Mouse (Mus musculus): Measurements from ENCODE around the gene Lingo3.

The Lingo3 gene

GRCm38 (mm10) chr10:80818599-80819281 is 25.1 kb downstream of the Lingo3 start:
- ChIA-PET CTCF (interaction anchor here (0.6 to 3.2 kb wide), 22 partner anchors 9 to 177 kb away, joined by 3 to 19 read pairs (median 5); partner anchors contain the start of gene Amh (in 1 of the 4)), POLR2A (interaction anchor here in 3 of 4 experiments (0.6 to 4.3 kb wide), 18 partner anchors 9 to 142 kb away, joined by 3 to 24 read pairs (median 4); partner anchors contain the start of genes Amh (in 1 of the 3) and Tmprss9 (in 1 of the 3))

DNA sequence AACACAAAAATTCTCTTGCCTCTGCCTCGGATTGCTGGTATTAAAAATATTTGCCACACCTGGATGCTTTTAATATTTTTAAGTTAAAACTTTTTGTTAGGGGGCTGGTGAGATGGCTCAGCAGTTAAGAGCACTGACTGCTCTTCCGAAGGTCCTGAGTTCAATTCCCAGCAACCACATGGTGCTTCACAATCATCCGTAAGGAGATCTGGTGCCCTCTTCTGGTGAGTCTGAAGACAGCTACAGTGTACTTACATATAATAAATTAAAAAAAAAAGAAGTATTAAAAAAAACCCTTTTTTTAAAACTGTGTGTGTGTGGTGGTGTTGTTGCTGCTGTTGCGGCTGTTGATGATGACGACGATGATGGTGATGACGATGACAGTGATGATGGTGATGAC is 25.9 kb downstream of the Lingo3 start:
- ChIA-PET POLR2A (interaction anchor here in 3 of 4 experiments (0.6 to 4.3 kb wide), 17 partner anchors 9 to 561 kb away, joined by 3 to 24 read pairs (median 4); partner anchors contain the start of genes Amh (in 1 of the 3) and Tmprss9 (in 1 of the 3)), CTCF (interaction anchor here (0.6 to 3.2 kb wide), 20 partner anchors 9 to 177 kb away, joined by 3 to 19 read pairs (median 5); no protein-coding TSS in a partner anchor)

DNA sequence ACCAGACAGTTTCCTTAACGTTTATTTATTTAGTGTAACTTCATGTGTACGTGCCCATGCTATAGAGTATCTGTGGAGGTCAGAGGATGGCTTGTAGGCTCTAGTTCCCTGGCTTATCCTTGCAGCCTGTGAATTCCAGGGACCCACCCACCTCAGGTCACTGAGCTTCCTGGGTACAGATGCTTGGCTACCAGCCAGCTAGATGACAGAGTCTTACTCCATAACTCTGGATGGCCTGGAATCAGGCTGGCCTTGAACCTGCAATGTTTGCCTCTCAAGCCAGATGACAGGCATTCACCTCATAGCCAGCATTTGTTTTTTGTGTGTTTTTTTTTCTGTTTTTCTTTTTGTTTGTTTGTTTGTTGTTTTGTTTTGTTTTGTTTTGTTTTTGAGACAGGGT is 26.7 kb downstream of the Lingo3 start:
- ChIA-PET POLR2A (interaction anchor here in 2 of 4 experiments (0.6 to 4.3 kb wide), 10 partner anchors 8 to 300 kb away, joined by 3 to 24 read pairs (median 4); partner anchors contain the start of genes Amh (in 1 of the 2) and Lingo3 (in 1 of the 2)), CTCF (interaction anchor here in 3 of 4 experiments (0.6 to 3.2 kb wide), 9 partner anchors 11 to 70 kb away, joined by 3 to 19 read pairs (median 4); no protein-coding TSS in a partner anchor)

DNA sequence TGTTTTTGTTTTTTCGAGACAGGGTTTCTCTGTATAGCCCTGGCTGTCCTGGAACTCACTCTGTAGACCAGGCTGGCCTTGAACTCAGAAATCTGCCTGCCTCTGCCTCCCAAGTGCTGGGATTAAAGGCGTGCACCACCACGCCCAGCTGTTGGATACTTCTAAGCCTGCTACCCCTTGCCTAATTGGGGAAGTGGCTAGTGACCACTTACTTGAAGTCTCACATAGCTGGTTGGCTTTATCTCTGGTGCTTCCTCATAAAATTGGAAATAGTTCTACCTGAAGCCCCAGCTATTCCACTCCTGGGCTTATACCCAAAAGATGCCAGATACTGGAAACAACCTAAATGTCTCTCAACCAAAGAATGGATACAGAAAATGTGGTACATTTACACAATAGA is 27.5 kb downstream of the Lingo3 start:
- ChIA-PET POLR2A (interaction anchor here in 3 of 4 experiments (0.6 to 4.3 kb wide), 9 partner anchors 9 to 299 kb away, joined by 3 to 24 read pairs (median 4); partner anchors contain the start of gene Amh (in 1 of the 3)), CTCF (interaction anchor here in 3 of 4 experiments (0.9 to 3.1 kb wide), 4 partner anchors 42 to 69 kb away, joined by 3 to 17 read pairs (median 4); no protein-coding TSS in a partner anchor)

DNA sequence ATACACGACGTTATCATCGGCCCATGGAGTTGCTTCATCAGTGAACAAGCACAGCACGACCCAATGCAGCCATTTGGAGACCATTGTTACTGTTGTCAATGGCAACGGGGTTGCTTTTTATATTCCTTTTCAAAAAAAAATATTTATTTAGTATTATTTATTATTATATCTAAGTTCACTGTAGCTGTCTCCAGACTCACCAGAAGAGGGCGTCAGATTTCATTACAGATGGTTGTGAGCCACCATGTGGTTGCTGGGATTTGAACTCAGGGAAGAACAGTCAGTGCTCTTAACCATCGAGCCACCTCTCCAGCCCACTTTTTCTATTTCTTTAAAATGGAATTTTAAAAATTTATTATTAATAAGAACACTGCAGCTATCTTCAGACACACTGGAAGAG is 29.0 kb downstream of the Lingo3 start:
- ChIA-PET POLR2A (interaction anchor here in 3 of 4 experiments (0.6 to 1.6 kb wide), 8 partner anchors 9 to 347 kb away, joined by 3 to 5 read pairs (median 3); partner anchors contain the start of genes Amh (in 1 of the 3), Gadd45b (in 1 of the 3), Plekhj1 (in 1 of the 3) and Sf3a2 (in 1 of the 3)), CTCF (interaction anchor here in 2 of 4 experiments (0.8 to 1.7 kb wide), 6 partner anchors 9 to 67 kb away, joined by 3 to 8 read pairs (median 4); no protein-coding TSS in a partner anchor)

- ChIA-PET CTCF (interaction anchor here in 2 of 4 experiments (1.3 to 1.7 kb wide), 3 partner anchors 8 to 68 kb away, joined by 3 to 8 read pairs (median 8); no protein-coding TSS in a partner anchor), POLR2A (interaction anchor here in 2 of 4 experiments (0.7 to 9.2 kb wide), 5 partner anchors 15 to 31 kb away, joined by 3 to 99 read pairs (median 3); partner anchors contain the start of genes Plekhj1 (in 1 of the 2) and Sf3a2 (in 1 of the 2))
These were observed 30.5 kb downstream of the Lingo3 start, which contains the start of gene Jsrp1 for GRCm38 (mm10) chr10:80813366-80813765. Jsrp1 (minus strand) TSS chr10:80813498.

- CTCF ChIA-PET = interaction anchor here in 2 of 4 experiments (1.3 to 1.5 kb wide), 2 partner anchors 68 to 69 kb away, joined by 3 to 8 read pairs; no protein-coding TSS in a partner anchor
- POLR2A ChIA-PET = interaction anchor here in 2 of 4 experiments (1.2 to 9.2 kb wide), 3 partner anchors 17 to 30 kb away, joined by 3 to 99 read pairs (median 4); no protein-coding TSS in a partner anchor
These were observed 31.3 kb downstream of the Lingo3 start for GRCm38 (mm10) chr10:80812391-80813041.

DNA sequence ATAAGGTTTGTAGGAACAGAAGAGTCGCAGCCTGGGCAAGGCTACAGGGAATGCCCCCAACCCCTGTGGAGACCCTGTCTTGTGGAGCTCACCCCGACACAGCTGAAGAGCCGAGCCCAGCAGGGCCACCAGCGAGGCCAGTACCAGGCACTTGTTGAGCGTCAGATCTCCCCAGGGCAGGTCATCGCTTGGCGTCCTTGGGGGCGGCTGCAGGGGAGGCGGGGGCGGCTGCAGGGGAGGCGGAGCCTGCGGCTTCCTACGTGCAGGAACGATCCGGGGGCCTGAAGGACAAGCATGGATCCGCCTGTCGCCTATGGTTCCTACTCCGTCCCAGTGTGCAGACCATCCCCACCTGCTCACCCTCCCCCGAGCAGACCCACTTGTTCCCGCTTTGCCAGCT is 33.8 kb downstream of the Lingo3 start:
- CTCF ChIA-PET = interaction anchor here (0.6 to 8.6 kb wide), 14 partner anchors 11 to 1793 kb away, joined by 3 to 142 read pairs (median 4); partner anchors contain the start of gene Gng7 (in 1 of the 4)
- POLR2A ChIA-PET = interaction anchor here (0.5 to 9.2 kb wide), 43 partner anchors 9 to 761 kb away, joined by 3 to 99 read pairs (median 5); partner anchors contain the start of genes Ap3d1 (in 1 of the 4), Csnk1g2 (in 1 of the 4), Gadd45b (in 1 of the 4) and Mknk2 (in 1 of the 4)

- ChIA-PET POLR2A (interaction anchor here (0.6 to 9.2 kb wide), 47 partner anchors 8 to 562 kb away, joined by 3 to 99 read pairs (median 5); partner anchors contain the start of genes Plekhj1 (in 2 of the 4), Ap3d1 (in 1 of the 4), Gadd45b (in 1 of the 4) and Mknk2 (in 1 of the 4)), CTCF (interaction anchor here in 3 of 4 experiments (0.6 to 8.6 kb wide), 13 partner anchors 9 to 1794 kb away, joined by 3 to 142 read pairs (median 4); partner anchors contain the start of genes Abhd17a (in 1 of the 3) and Tmprss9 (in 1 of the 3))
These were observed 34.7 kb downstream of the Lingo3 start for GRCm38 (mm10) chr10:80808985-80809632.

GRCm38 (mm10) chr10:80808099-80808984 is 35.5 kb downstream of the Lingo3 start:
- POLR2A ChIA-PET = interaction anchor here (0.6 to 9.2 kb wide), 42 partner anchors 8 to 516 kb away, joined by 3 to 99 read pairs (median 6); partner anchors contain the start of genes Plekhj1 (in 2 of the 4), Ap3d1 (in 1 of the 4), Csnk1g2 (in 1 of the 4) and Gadd45b (in 1 of the 4)

DNA sequence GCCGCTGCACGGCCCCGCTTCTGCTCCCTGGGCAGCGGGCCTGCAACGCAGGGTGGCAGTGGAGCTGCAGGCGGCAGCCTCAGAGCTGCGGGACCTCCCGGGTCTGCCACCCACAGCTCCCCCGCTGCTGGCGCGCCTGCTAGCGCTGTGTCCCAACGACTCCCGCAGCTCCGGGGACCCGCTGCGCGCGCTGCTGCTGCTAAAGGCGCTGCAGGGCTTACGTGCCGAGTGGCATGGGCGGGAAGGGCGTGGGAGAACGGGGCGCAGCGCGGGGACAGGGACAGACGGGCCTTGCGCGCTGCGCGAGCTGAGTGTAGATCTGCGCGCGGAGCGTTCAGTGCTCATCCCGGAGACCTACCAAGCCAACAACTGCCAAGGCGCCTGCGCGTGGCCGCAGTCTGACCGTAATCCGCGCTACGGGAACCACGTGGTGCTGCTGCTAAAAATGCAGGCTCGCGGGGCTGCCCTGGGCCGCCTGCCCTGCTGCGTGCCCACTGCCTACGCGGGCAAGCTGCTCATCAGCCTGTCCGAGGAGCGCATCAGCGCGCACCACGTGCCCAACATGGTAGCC is 36.7 kb downstream of the Lingo3 start:
- CTCF ChIA-PET = interaction anchor here in 3 of 4 experiments (0.6 to 8.6 kb wide), 35 partner anchors 11 to 696 kb away, joined by 3 to 142 read pairs (median 5); partner anchors contain the start of genes Lmnb2 (in 1 of the 3) and Timm13 (in 1 of the 3)
- POLR2A ChIA-PET = interaction anchor here (0.6 to 9.2 kb wide), 57 partner anchors 9 to 639 kb away, joined by 3 to 99 read pairs (median 4); partner anchors contain the start of genes Sf3a2 (in 3 of the 4), Plekhj1 (in 2 of the 4), Ap3d1 (in 1 of the 4) and Csnk1g2 (in 1 of the 4)

More at GRCm38 (mm10) chr10:80808099-80808984, 35.5 kb downstream of the Lingo3 start:
- CTCF ChIA-PET = interaction anchor here in 3 of 4 experiments (0.6 to 8.6 kb wide), 13 partner anchors 30 to 230 kb away, joined by 3 to 142 read pairs (median 3); partner anchors contain the start of gene Abhd17a (in 1 of the 3)

DNA sequence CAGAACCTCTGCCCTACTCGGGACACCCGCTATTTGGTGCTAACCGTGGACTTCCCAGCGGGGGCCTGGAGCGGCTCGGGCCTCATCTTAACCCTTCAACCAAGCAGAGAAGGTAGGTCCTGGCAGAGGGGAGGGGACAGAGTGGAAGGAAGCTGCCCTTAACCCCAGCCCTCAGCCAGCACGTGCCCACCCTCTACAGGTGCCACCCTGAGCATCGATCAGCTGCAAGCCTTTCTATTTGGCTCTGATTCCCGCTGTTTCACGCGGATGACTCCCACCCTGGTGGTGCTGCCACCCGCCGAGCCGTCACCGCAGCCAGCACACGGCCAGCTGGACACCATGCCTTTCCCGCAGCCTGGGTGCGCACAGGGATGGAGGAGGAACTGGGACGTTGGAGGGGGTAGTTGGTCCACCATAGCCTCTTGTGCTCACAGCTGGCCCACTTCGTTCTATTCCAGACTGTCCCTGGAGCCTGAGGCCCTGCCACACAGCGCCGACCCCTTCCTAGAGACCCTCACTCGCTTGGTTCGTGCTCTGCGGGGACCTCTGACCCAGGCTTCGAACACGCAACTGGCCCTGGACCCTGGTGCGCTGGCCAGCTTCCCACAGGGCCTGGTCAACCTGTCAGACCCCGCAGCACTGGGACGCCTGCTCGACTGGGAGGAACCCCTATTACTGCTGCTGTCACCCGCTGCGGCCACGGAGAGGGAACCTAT is 37.3 kb downstream of the Lingo3 start:
- ChIA-PET CTCF (interaction anchor here (0.8 to 8.6 kb wide), 61 partner anchors 8 to 696 kb away, joined by 3 to 142 read pairs (median 5); partner anchors contain the start of genes Lmnb2 (in 1 of the 4), Slc39a3 (in 1 of the 4) and Timm13 (in 1 of the 4)), POLR2A (interaction anchor here in 3 of 4 experiments (0.6 to 9.2 kb wide), 80 partner anchors 8 to 638 kb away, joined by 3 to 99 read pairs (median 4); partner anchors contain the start of genes Sf3a2 (in 3 of the 3), Timm13 (in 3 of the 3), Ap3d1 (in 2 of the 3) and Csnk1g2 (in 2 of the 3))

DNA sequence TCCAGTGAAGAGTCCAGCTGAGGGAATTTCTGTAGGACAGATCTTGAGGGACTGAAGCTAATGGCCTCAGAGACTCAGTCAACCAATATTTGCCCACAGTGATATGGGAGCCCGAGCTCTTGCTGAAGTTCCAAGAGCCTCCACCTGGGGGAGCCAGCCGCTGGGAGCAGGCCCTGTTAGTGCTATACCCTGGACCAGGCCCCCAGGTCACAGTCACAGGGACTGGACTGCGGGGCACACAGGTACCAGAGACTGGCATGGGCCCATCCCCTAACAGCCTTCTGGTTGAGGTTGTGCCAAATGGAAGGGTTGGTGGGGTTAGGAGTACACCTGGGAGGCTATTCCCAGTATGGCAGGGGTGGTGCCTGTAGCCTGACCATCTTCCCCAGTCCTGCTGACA is 37.9 kb downstream of the Lingo3 start:
- ChIA-PET POLR2A (interaction anchor here in 3 of 4 experiments (0.6 to 9.2 kb wide), 66 partner anchors 8 to 514 kb away, joined by 3 to 99 read pairs (median 4); partner anchors contain the start of genes Timm13 (in 3 of the 3), Ap3d1 (in 2 of the 3), Csnk1g2 (in 2 of the 3) and Gadd45b (in 2 of the 3)), CTCF (interaction anchor here (0.5 to 8.6 kb wide), 95 partner anchors 8 to 1025 kb away, joined by 3 to 142 read pairs (median 4); partner anchors contain the start of genes Ap3d1 (in 1 of the 4), Dot1l (in 1 of the 4), Gadd45b (in 1 of the 4) and Gng7 (in 1 of the 4))

GRCm38 (mm10) chr10:80805322-80805721 is 38.5 kb downstream of the Lingo3 start:
- CTCF ChIA-PET = interaction anchor here (0.5 to 8.6 kb wide), 92 partner anchors 9 to 1025 kb away, joined by 3 to 142 read pairs (median 4); partner anchors contain the start of genes Ap3d1 (in 1 of the 4), Dot1l (in 1 of the 4), Gadd45b (in 1 of the 4) and Gng7 (in 1 of the 4)

More at GRCm38 (mm10) chr10:80805322-80805721, 38.5 kb downstream of the Lingo3 start:
- POLR2A ChIA-PET = interaction anchor here in 3 of 4 experiments (0.6 to 9.2 kb wide), 64 partner anchors 8 to 513 kb away, joined by 3 to 99 read pairs (median 4); partner anchors contain the start of genes Timm13 (in 3 of the 3), Ap3d1 (in 2 of the 3), Csnk1g2 (in 2 of the 3) and Gadd45b (in 2 of the 3)

Measured in embryonic stem cell, embryonic (primary cell).